Mouse (Mus musculus): ENCODE data around the gene Cadm3.
"Not testable (repeated sequence)": the region's sequence is repeated elsewhere in the genome, so short reads cannot be mapped to it uniquely, and the experiment has no call there.

The Cadm3 gene

DNA sequence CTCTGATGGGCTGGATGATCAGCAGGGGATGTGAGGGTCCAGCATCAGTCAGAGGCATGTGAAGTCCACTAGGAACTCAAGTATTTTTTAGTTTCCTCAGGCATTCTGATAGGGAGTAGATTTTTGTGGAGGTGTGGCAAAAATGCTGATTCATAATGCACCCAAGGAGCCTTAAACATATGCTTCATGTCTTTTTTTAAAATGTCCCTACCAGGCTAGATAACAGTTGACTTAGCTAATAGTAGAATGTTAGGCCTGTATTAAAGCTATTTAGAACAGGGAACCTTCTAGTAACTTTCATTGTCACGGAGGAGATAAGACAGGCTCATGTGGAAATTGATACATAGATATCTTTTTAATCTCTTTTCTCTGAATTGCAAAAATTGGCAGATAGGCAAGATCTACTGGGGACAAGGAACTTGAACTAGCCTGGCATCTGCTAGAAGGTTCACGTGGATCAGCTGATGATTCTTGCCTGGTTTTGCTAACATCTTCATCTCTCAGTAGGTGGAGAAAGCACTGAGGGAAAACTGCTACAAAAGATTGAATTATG, 49.5 kb downstream of the Cadm3 start:
- no peak for DNase-seq

- DNase-seq: no peak
These were observed 51.8 kb downstream of the Cadm3 start for GRCm38 (mm10) chr1:173315725-173316124.

- DNase-seq: not testable (repeated sequence)
These were observed 53.9 kb downstream of the Cadm3 start for GRCm38 (mm10) chr1:173313535-173314050.

DNA sequence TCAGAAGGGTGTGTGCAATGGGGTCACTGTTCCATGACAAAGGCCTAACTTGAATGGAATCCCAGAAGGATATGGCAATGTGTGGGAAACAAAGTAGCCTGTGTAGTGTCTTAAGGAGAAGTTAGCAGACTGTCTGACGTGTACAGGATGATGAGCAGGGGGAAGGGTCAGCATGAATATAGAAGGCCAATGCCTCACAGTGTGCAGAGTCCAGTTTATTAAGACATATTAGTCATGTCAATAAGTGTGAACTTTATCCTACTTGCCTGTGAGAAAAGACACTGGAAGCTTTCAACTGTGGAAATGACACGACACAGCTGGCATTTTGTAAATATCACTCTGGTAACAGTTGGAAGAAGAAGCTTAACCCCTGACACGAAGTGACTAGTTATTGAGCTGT, 64.7 kb downstream of the Cadm3 start:
- not testable (repeated sequence) for DNase-seq
